ENCODE assay signal across 23 mouse cellular contexts in the genomic region with DNA sequence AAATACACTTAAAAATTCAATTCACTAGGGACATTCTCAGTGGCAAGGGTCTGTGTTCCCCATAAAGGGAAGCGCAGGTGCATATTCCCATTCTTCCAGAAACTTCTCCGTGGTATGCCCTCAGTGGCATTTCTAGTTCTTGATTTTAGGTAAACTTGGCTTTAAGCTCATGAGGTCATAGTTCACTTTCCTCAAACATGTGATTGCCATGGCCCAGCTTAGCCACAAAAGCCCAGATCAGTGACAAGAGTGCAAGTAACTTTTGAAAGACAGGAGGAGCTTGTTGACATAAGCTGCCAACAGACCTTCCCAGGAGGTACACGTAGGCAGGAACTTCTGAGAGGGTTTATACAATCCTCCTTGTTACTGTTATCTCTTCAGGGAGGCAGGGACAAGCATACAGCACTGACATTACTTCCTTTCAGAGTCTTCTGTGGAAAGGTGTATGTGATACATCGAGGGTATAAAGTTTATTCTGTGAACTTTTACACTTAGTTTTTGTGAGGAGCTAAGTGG. TPM values are rescaled to one million over a fixed set of nuclear protein-coding genes. Genes with fewer than 3 reads are reported as not detected.
"Had no signal": no experiment of that assay in that cellular context is flagged by ENCODE, and none has a peak within 500 bp of the region (broad histone marks: within the 10 kb centered on the region; RNA-seq: fewer than 3 reads in every experiment).

No protein-coding gene starts in this region.

- H3K27me3 ChIP-seq: limb, embryonic 13.5 days; megakaryocyte, embryonic 14.5 days; midbrain, embryonic 13.5 days had no signal

- H3K4me3 ChIP-seq: limb, embryonic 10.5 days; limb, embryonic 13.5 days; megakaryocyte, embryonic 14.5 days; midbrain, embryonic 10.5 days; midbrain, embryonic 13.5 days had no signal

- ATAC-seq: liver, postnatal 0 days; lung, postnatal 0 days; midbrain, embryonic 13.5 days; midbrain, embryonic 16.5 days had no signal

- H3K27ac ChIP-seq: limb, embryonic 10.5 days; limb, embryonic 13.5 days; liver, embryonic 14.5 days; midbrain, embryonic 10.5 days; midbrain, embryonic 13.5 days had no signal

- H3K4me1 ChIP-seq: limb, embryonic 10.5 days; limb, embryonic 13.5 days; megakaryocyte, embryonic 14.5 days; midbrain, embryonic 10.5 days; midbrain, embryonic 13.5 days had no signal

- DNase-seq: kidney, adult 11 months; kidney, adult 8-10 months; kidney, postnatal 14 days; kidney, postnatal 4 days; layer of hippocampus, adult 9-11 months; liver; liver, postnatal 0 days; lung, embryonic 14.5 days; lung, postnatal 36 days; right cerebral cortex, adult 18-20 months; right cerebral cortex, postnatal 14 days; right cerebral cortex, postnatal 4 days; spleen, adult 18-20 months; thymus, postnatal 25 days had no signal

- H3K36me3 ChIP-seq: limb, embryonic 10.5 days; limb, embryonic 13.5 days; midbrain, embryonic 10.5 days; midbrain, embryonic 13.5 days had no signal

- H3K9ac ChIP-seq: limb, embryonic 13.5 days; liver, embryonic 14.5 days; liver, postnatal 0 days; lung, embryonic 14.5 days; midbrain, embryonic 13.5 days had no signal

- H3K4me2 ChIP-seq: limb, embryonic 13.5 days; lung, embryonic 14.5 days; midbrain, embryonic 13.5 days had no signal

- H3K9me3 ChIP-seq: limb, embryonic 10.5 days; limb, embryonic 13.5 days; megakaryocyte, embryonic 14.5 days; midbrain, embryonic 10.5 days; midbrain, embryonic 13.5 days had no signal

RNA-seq across cellular contexts. Expression of gene Myl1, which starts 22.2 kb away (rescaled TPM):
- total RNA-seq: monocyte, adult 5-6 weeks had no signal
- polyA plus RNA-seq: midbrain, embryonic 13.5 days had no signal
